Mouse (Mus musculus): Measurements from ENCODE around the gene Ctsj. TPM values are rescaled to one million over a fixed set of nuclear protein-coding genes. Genes with fewer than 3 reads are reported as not detected.

Gene Ctsj
- polyA plus RNA-seq (2014; fragmentation: Illumina TruSeq; extraction: RNeasy Lipid Tissue Mini Kit (QIAGEN cat#74804); ENCODE audit: low read depth, low replicate concordance) = not detected

DNA sequence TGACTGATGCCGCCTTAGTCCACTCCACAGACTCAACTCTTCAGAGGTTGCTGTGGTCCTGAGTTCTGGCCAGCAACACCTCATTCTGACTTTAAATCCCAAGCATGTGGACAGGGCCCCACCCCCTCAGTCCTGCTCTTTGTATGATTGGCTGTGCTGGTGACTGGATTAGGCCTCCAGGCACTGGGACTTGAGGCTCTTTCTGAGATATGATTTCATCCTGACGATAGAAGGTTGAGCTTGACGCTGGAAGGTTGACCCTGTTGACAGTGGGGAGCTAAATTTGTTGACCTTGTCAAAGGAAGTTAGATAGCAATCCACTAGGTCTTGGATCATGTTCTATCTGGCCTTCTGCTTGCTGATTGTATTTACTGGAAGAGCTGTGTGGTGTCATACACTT lies at the start of gene Ctsj:
Gene Ctsj, minus strand, starts transcription at position 101 of the 400 bp plus-strand sequence.

DNA sequence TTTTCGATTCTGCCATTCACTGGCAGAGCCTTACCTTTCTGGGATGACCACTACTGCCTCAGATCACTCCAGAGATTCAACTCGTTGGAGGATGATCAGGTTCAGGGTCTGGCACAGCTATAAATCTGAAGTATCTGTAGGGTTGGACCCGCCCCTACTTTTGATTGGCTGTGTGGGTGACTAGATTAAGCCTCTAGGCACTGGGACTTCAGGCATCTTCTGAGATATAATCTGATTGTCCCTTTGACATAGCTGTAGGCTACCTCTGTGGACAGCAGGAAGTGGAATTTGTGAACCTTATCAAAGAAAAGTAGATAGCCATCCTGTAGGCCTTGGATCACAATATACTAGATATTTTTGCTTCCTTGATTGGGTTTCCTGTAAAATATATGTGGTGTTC lies 34.8 kb upstream of the Ctsj start, which contains the start of gene Ctsq:
Gene Ctsq, minus strand, starts transcription at position 101 of the 400 bp plus-strand sequence.

Other genes with a start within 250 kb of the Ctsj start
- gene BC051665, start 219.6 kb downstream of the Ctsj start, polyA plus RNA-seq (2014; fragmentation: Illumina TruSeq; extraction: RNeasy Lipid Tissue Mini Kit (QIAGEN cat#74804); ENCODE audit: low read depth, low replicate concordance) = not detected
- gene Ctsll3, start 203.1 kb downstream of the Ctsj start, polyA plus RNA-seq (2014; fragmentation: Illumina TruSeq; extraction: RNeasy Lipid Tissue Mini Kit (QIAGEN cat#74804); ENCODE audit: low read depth, low replicate concordance) = not detected
- 2.1 TPM for gene 4930486L24Rik, start 141.5 kb downstream of the Ctsj start, polyA plus RNA-seq (2014; fragmentation: Illumina TruSeq; extraction: RNeasy Lipid Tissue Mini Kit (QIAGEN cat#74804); ENCODE audit: low read depth, low replicate concordance)
- not detected for gene Gm49392, start 109.1 kb downstream of the Ctsj start, polyA plus RNA-seq (2014; fragmentation: Illumina TruSeq; extraction: RNeasy Lipid Tissue Mini Kit (QIAGEN cat#74804); ENCODE audit: low read depth, low replicate concordance)
- 9.9 TPM for gene Ctla2b, start 108.5 kb downstream of the Ctsj start, polyA plus RNA-seq (2014; fragmentation: Illumina TruSeq; extraction: RNeasy Lipid Tissue Mini Kit (QIAGEN cat#74804); ENCODE audit: low read depth, low replicate concordance)
- not detected for gene Tpbpb, start 101.1 kb downstream of the Ctsj start, polyA plus RNA-seq (2014; fragmentation: Illumina TruSeq; extraction: RNeasy Lipid Tissue Mini Kit (QIAGEN cat#74804); ENCODE audit: low read depth, low replicate concordance)
- gene Gm49393, start 70.4 kb downstream of the Ctsj start, polyA plus RNA-seq (2014; fragmentation: Illumina TruSeq; extraction: RNeasy Lipid Tissue Mini Kit (QIAGEN cat#74804); ENCODE audit: low read depth, low replicate concordance) = 0.82 TPM
- 2.6 TPM for gene Gm49391, start 69.4 kb downstream of the Ctsj start, polyA plus RNA-seq (2014; fragmentation: Illumina TruSeq; extraction: RNeasy Lipid Tissue Mini Kit (QIAGEN cat#74804); ENCODE audit: low read depth, low replicate concordance)
- 38.0 TPM for gene Ctla2a, start 69.3 kb downstream of the Ctsj start, polyA plus RNA-seq (2014; fragmentation: Illumina TruSeq; extraction: RNeasy Lipid Tissue Mini Kit (QIAGEN cat#74804); ENCODE audit: low read depth, low replicate concordance)
- gene Tpbpa, start 64.0 kb downstream of the Ctsj start, polyA plus RNA-seq (2014; fragmentation: Illumina TruSeq; extraction: RNeasy Lipid Tissue Mini Kit (QIAGEN cat#74804); ENCODE audit: low read depth, low replicate concordance) = not detected
- not detected for gene Ctsq, start 34.7 kb upstream of the Ctsj start, polyA plus RNA-seq (2014; fragmentation: Illumina TruSeq; extraction: RNeasy Lipid Tissue Mini Kit (QIAGEN cat#74804); ENCODE audit: low read depth, low replicate concordance)
- not detected for gene Ctsr, start 158.3 kb upstream of the Ctsj start, polyA plus RNA-seq (2014; fragmentation: Illumina TruSeq; extraction: RNeasy Lipid Tissue Mini Kit (QIAGEN cat#74804); ENCODE audit: low read depth, low replicate concordance)
- not detected for gene Cts6, start 197.5 kb upstream of the Ctsj start, polyA plus RNA-seq (2014; fragmentation: Illumina TruSeq; extraction: RNeasy Lipid Tissue Mini Kit (QIAGEN cat#74804); ENCODE audit: low read depth, low replicate concordance)
- not detected for gene Cts8, start 249.4 kb upstream of the Ctsj start, polyA plus RNA-seq (2014; fragmentation: Illumina TruSeq; extraction: RNeasy Lipid Tissue Mini Kit (QIAGEN cat#74804); ENCODE audit: low read depth, low replicate concordance)